Mouse (Mus musculus) kidney, postnatal 14 days (tissue): ENCODE data around the gene Rap1b.

Experiments used
- DNase-seq: peaks from one replicate; pipeline ENCODE4 v3.0.0; 2022; ENCODE audit warnings: mixed read lengths

Rap1b gene

DNA sequence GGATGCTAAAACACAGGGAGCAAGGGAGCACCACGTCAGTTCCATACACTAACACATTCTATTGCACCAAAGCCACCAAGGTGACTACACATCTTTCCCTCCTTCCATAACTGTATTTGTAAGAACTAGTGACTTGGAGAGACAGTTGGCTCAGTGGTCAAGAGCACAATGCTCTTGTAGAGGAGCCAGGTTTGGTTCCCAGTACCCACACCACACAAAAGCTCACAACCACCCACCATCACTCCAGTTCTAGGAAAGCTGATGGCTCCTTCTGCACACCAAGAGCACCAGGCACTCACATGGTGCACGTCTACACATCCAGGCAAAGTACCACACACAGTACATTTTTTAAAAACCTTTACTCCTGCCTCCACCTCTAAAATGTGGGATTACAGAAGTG lies 63.8 kb downstream of the Rap1b start:
- no peak for DNase-seq

DNA sequence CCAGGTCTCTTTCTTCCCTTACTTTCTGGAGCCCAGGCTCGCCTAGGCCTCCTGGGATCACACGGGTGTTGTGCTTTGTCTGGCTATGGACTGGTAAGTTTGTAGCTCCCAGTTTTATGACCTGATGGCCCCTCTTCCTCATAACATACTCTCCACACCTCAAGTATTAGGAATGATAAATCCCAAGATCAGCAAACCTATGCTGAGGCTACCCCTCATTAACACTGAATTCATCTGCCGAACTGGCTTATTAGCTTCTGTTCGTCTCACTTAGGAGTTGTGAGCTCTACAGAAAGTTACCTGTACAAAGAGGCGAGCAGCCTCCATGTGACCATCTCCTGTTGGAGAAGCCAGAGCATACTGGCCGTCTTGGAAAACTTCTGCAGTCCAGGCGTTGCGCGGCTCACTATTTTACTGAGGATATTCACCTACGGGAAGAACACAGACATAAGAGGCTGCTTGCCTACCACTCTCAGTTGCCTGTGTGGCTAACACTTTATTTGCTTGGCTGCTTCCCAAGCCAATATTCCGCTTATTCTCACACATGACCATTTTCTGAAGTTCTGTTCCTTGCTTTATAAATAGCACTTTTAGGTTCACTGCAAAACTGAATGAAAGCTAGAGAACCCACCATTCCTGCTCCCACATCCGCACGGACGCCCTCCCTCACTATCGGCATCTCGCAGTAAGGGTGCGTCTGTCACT lies 64.7 kb downstream of the Rap1b start:
- no peak for DNase-seq

- DNase-seq: no peak
Observed at GRCm38 (mm10) chr10:117780306-117780911, 65.4 kb downstream of the Rap1b start.

- DNase-seq: no peak
Observed at GRCm38 (mm10) chr10:117779581-117780305, 66.1 kb downstream of the Rap1b start.

DNA sequence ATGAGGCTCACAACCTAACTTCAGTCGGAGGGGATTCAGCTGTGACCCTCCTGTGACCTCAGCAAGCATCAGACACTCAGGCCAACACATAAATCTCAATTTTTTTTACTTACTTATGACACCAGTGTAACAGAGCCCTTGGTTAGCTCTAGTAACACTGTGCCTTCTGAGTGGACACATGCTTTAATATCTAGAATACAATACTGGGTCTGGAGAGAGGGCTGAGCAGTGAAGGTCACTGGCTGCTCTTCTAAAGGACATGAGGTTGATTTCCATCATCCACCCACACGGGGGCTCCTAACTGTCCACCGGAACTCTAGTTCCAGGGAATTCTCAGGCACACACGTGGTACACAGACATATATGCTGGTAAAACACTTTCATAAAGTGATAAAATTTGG lies 66.9 kb downstream of the Rap1b start:
- DNase-seq: no peak

DNA sequence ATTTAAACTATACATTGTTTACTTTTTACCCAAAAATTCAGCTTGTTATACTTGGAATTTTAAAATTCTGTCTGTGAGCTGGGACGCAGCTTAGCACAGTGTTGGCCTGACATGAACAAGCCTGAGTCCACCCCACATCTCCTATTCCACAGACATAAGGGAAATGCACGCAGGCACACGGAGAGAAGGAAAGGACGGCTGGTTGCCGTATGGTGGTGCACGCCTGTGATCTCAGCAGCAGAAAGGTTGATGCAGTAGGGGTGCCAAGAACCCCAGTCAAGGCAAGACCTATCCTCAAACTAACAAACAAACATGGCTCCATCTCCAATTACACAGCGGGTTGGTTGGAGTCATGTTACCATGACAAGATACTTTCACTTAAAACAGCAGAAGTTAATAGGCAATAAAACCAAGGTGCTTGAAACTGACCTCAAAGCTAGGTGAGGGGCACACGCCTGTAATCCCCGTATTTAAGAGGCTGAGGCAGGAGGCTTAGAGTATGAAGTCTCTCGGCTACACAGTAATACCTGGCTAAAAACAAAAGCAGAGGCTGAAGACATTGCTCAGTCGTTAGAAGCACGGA lies 67.4 kb downstream of the Rap1b start:
- DNase-seq: no peak

GRCm38 (mm10) chr10:117777501-117778327 lies 68.1 kb downstream of the Rap1b start:
- DNase-seq: no peak

GRCm38 (mm10) chr10:117777103-117777470 lies 68.7 kb downstream of the Rap1b start:
- no peak for DNase-seq

GRCm38 (mm10) chr10:117776281-117777102 lies 69.3 kb downstream of the Rap1b start:
- no peak for DNase-seq

- no peak for DNase-seq
Observed at GRCm38 (mm10) chr10:117775401-117776144, 70.3 kb downstream of the Rap1b start.

GRCm38 (mm10) chr10:117774817-117775120 lies 71.1 kb downstream of the Rap1b start:
- no peak for DNase-seq

- no peak for DNase-seq
Observed at GRCm38 (mm10) chr10:117774011-117774816, 71.6 kb downstream of the Rap1b start.

- no peak for DNase-seq
Observed at GRCm38 (mm10) chr10:117773106-117773720, 72.6 kb downstream of the Rap1b start.

GRCm38 (mm10) chr10:117772364-117773105 lies 73.3 kb downstream of the Rap1b start:
- no peak for DNase-seq

DNA sequence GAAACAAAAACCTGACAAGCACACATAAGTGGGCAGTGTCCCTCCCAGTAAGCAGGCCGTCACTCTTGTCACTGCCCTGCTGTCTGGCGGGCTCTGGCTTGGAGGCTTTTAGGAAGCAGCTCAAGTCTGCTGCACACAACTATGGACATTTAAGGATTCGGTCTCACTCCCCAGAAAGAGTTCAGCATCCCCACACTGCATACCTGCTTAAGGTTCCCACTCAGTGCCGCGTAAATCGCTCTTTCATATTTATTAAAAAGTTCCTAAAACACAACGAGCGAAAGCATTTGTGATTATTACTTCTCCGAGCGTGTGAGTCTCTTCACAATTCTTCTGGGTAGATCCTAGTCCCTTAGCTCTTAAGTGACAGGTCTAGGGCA lies 74.7 kb downstream of the Rap1b start:
- no peak for DNase-seq

GRCm38 (mm10) chr10:117770286-117771130 lies 75.3 kb downstream of the Rap1b start:
- no peak for DNase-seq

- no peak for DNase-seq
Observed at GRCm38 (mm10) chr10:117769541-117770285, 76.1 kb downstream of the Rap1b start.

- no peak for DNase-seq
Observed at GRCm38 (mm10) chr10:117768141-117768440, 77.7 kb downstream of the Rap1b start.
